Mouse (Mus musculus) urinary bladder, postnatal 36 days (tissue): ENCODE data around the gene Lyzl4.

Experiments
- DNase-seq, 2 experiments: peaks; one replicate each; pipeline ENCODE4 v3.0.0; 2022; ENCODE audit warnings: low spot score in 2 of 2, mixed read lengths in 1 of 2

Gene Lyzl4

DNA sequence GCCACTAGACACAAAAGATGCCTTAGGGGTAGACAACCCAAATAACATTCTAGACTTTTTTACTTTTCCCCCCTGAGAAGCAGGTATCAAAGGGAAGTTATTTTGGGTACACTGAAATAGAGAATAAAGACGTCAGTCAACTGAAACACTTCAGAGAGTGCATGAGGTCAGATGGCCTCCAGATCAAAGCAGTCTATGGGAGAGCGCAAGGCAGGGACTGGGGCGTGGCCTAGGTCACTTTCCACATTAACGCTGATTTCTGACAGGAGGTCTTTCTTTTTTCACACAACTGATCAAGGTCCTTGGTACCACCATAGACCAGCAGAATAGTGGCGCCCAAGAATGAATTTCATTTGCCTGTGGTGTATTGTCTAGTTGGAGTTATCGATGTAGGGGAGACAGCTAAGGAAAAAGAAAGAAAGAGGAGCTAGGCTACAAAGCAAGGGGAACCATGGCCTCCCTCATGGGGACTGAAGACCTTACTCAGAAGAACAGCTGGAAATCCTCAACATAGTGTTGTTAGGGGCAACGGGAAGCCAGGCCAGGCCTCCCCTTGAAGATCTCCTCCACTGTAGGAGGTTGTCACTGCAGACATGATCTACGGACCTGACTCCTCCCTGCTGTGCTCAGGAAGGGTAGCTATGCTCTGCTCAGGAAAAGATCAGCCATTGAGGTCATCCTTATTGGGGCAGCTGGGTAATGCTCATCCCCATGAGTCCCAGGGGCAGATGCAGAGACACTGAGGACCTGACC is 113.1 kb downstream of the Lyzl4 start:
- no peak for DNase-seq
